Mouse (Mus musculus): ENCODE data around the gene Dpm1.

GRCm38 (mm10) chr2:168253822-168254221 is 23.4 kb upstream of the Dpm1 start:
- no peak for TF ChIP-seq CTCF (IDR thresholded peaks at IDR 0.05; ENCODE audit: insufficient read depth, low read length)
- no peak for TF ChIP-seq POLR2A (IDR thresholded peaks at IDR 0.05; ENCODE audit: borderline replicate concordance, extremely low read depth, low read depth, low read length)

All from lung, adult 2 months (tissue).